Mouse (Mus musculus): ENCODE results near the gene Actg1.

GRCm38 (mm10) chr11:120350711-120351110 is 2.4 kb upstream of the Actg1 start:
- TF ChIP-seq ZC3H11A (IDR thresholded peaks at IDR 0.05; ENCODE audit: borderline replicate concordance, low read depth, low read length), result no peak
- no peak for TF ChIP-seq CHD2 (IDR thresholded peaks at IDR 0.05; ENCODE audit: low read depth, low read length)
- no peak for TF ChIP-seq MAFK (IDR thresholded peaks at IDR 0.05; ENCODE audit: insufficient read depth, low read depth, low read length)
- TF ChIP-seq ZNF384 (IDR thresholded peaks at IDR 0.05; ENCODE audit: low read depth, low read length), result no peak

All from ES-E14 (cell line).